Mouse (Mus musculus) embryonic facial prominence, embryonic 14.5 days (tissue): ENCODE measurements around the gene Slit1. TPM values are rescaled to one million over a fixed set of nuclear protein-coding genes. Genes with fewer than 3 reads are reported as not detected.

Source experiments
- ATAC-seq: fragments of 200-750 bp; cut with Nextera tagmentation; 2 replicates; pipeline ENCODE4 v1.8.0; 2017; ENCODE audit warnings: low read depth, moderate number of reproducible peaks, moderate TSS enrichment
- DNase-seq: peaks from one replicate; pipeline ENCODE4 v3.0.0-alpha.2; 2015; ENCODE audit warnings: low spot score
- H3K27ac ChIP-seq: fragments of 300-500 bp; sonication (generic); replicated peaks from 2 replicates; pipeline ENCODE4 v1.5.1; 2014; ENCODE audit warnings: low read depth, mild to moderate bottlenecking, low read length, moderate library complexity
- H3K27me3 ChIP-seq: fragments of 300-500 bp; sonication (generic); replicated peaks from 2 replicates; pipeline ENCODE4 v1.6.1; 2014; ENCODE audit warnings: low read length; ENCODE audit not compliant: control insufficient read depth, insufficient read depth
- H3K36me3 ChIP-seq: fragments of 300-500 bp; sonication (generic); 2 replicates; pipeline ENCODE4 v1.6.1; 2014; ENCODE audit warnings: low read length, mixed read lengths; ENCODE audit not compliant: control insufficient read depth, insufficient read depth
- H3K4me1 ChIP-seq: fragments of 300-500 bp; sonication (generic); 2 replicates; pipeline ENCODE4 v1.6.1; 2014; ENCODE audit warnings: antibody characterized with exemption, low read length; ENCODE audit not compliant: control insufficient read depth, insufficient read depth
- H3K4me2 ChIP-seq: fragments of 300-500 bp; sonication (generic); 2 replicates; pipeline ENCODE4 v1.6.1; 2014; ENCODE audit warnings: low read depth, mild to moderate bottlenecking, low read length, moderate library complexity, mixed read lengths
- H3K4me3 ChIP-seq: fragments of 300-500 bp; sonication (generic); 2 replicates; pipeline ENCODE4 v1.5.1; 2014; ENCODE audit warnings: low read depth, mild to moderate bottlenecking, low read length
- H3K9ac ChIP-seq: fragments of 300-500 bp; sonication (generic); 2 replicates; pipeline ENCODE4 v1.6.1; 2014; ENCODE audit warnings: low read depth, mild to moderate bottlenecking, low read length, moderate library complexity, mixed read lengths
- H3K9me3 ChIP-seq: fragments of 300-500 bp; sonication (generic); 2 replicates; pipeline ENCODE4 v1.6.1; 2016; ENCODE audit warnings: low read length; ENCODE audit not compliant: control insufficient read depth
- WGBS: fragments of 180-500 bp; shearing (Covaris S2); extraction: QIAGEN DNeasy Blood & Tissue Kit; methylation state at CpG from one replicate; pipeline ENCODE4 v1.1.7; 2014; 5-methylcytosine and 5-hydroxymethylcytosine counted together
- polyA plus RNA-seq: library from polyadenylated mRNA; unstranded; fragments of >200 nt; fragmentation: Nextera tagmentation; extraction: Ambion mirVana; gene quantifications from 2 replicates; pipeline ENCODE4 v1.2.1, GENCODE M21; 2014

The Slit1 gene
- 1.3 and 1.7 TPM in 2 replicates for polyA plus RNA-seq

GRCm38 (mm10) chr19:41743396-41743795 lies at the start of gene Slit1:
Slit1 (minus strand) TSS chr19:41743665.
- peak; percentile 48; the same call in 1 of the 2 replicates for ATAC-seq
- peaks cover 62% of the 10 kb centered on the region for H3K27me3 ChIP-seq
- peak within 1 kb of the TSS; percentile 54 for H3K9ac ChIP-seq

GRCm38 (mm10) chr19:41792934-41793486 lies 49.5 kb upstream of the Slit1 start:
- no peak overlapping the region for H3K4me3 ChIP-seq
- H3K27ac ChIP-seq = no peak overlapping the region
- H3K4me2 ChIP-seq = no peak overlapping the region
- H3K9me3 ChIP-seq = no peaks in the 10 kb centered on the region
- ATAC-seq = no peak
- 81% methylated on average over 1 of the region's 1 CpGs for WGBS
- no peak overlapping the region for H3K9ac ChIP-seq
- no peaks in the 10 kb centered on the region for H3K36me3 ChIP-seq
- H3K27me3 ChIP-seq = no peaks in the 10 kb centered on the region
- peaks cover 12% of the 10 kb centered on the region for H3K4me1 ChIP-seq
- DNase-seq = no peak

More at GRCm38 (mm10) chr19:41743396-41743795, at the start of gene Slit1:
- H3K4me2 ChIP-seq = peak within 1 kb of the TSS; percentile 90
- peak; percentile 26 for DNase-seq
- H3K4me3 ChIP-seq = peak within 1 kb of the TSS; percentile 46
- no peaks in the 10 kb centered on the region for H3K9me3 ChIP-seq
- under 1% methylated on average over 16 of the region's 44 CpGs for whole genome bisulfite sequencing
- 0 out of 2 replicates have a peak, but pooled peaks cover 10% of the 10 kb centered on the region for H3K4me1 ChIP-seq
- H3K36me3 ChIP-seq = no peaks in the 10 kb centered on the region
- H3K27ac ChIP-seq = no peak within 1 kb of the TSS

GRCm38 (mm10) chr19:41791384-41791783 lies 47.9 kb upstream of the Slit1 start:
- Histone ChIP-seq H3K4me2 (no peak overlapping the region), H3K4me1 (peaks cover 5% of the 10 kb centered on the region; the same call in 1 of the 2 replicates), H3K36me3 (peaks cover 10% of the 10 kb centered on the region), H3K9ac (no peak overlapping the region), H3K27ac (no peak overlapping the region), H3K4me3 (no peak overlapping the region), H3K9me3 (no peaks in the 10 kb centered on the region), H3K27me3 (no peaks in the 10 kb centered on the region)
- 91% methylated on average over 2 of the region's 2 CpGs for WGBS
- DNase-seq (no peak), ATAC-seq (no peak)

GRCm38 (mm10) chr19:41789110-41789961 lies 45.9 kb upstream of the Slit1 start:
- ATAC-seq = peak; percentile 50
- Histone ChIP-seq H3K27ac (no peak overlapping the region), H3K27me3 (no peaks in the 10 kb centered on the region), H3K9me3 (no peaks in the 10 kb centered on the region), H3K4me3 (no peak overlapping the region), H3K4me2 (no peak overlapping the region), H3K36me3 (peaks cover 27% of the 10 kb centered on the region), H3K9ac (no peak overlapping the region), H3K4me1 (no peaks in the 10 kb centered on the region)
- DNase-seq = peak; percentile 77
- 67% methylated on average over 10 of the region's 10 CpGs for WGBS

GRCm38 (mm10) chr19:41786896-41787295 lies 43.4 kb upstream of the Slit1 start:
- Histone ChIP-seq H3K9ac (no peak overlapping the region), H3K27me3 (no peaks in the 10 kb centered on the region), H3K4me1 (no peaks in the 10 kb centered on the region), H3K9me3 (no peaks in the 10 kb centered on the region), H3K4me2 (no peak overlapping the region), H3K4me3 (no peak overlapping the region), H3K27ac (no peak overlapping the region), H3K36me3 (peaks cover 45% of the 10 kb centered on the region)
- ATAC-seq (no peak), DNase-seq (no peak)
- WGBS = 100% methylated on average over 1 of the region's 1 CpGs

GRCm38 (mm10) chr19:41777514-41777913 lies 34.0 kb upstream of the Slit1 start:
- H3K27me3 ChIP-seq = no peaks in the 10 kb centered on the region
- H3K9me3 ChIP-seq = no peaks in the 10 kb centered on the region
- no peak overlapping the region for H3K4me2 ChIP-seq
- no peaks in the 10 kb centered on the region for H3K4me1 ChIP-seq
- WGBS = 91% methylated on average over 6 of the region's 6 CpGs
- DNase-seq = no peak
- peaks cover 69% of the 10 kb centered on the region for H3K36me3 ChIP-seq
- no peak overlapping the region for H3K9ac ChIP-seq
- no peak overlapping the region for H3K4me3 ChIP-seq
- ATAC-seq = no peak
- no peak overlapping the region for H3K27ac ChIP-seq

- Histone ChIP-seq H3K9ac (no peak overlapping the region), H3K9me3 (no peaks in the 10 kb centered on the region), H3K27ac (no peak overlapping the region), H3K4me1 (no peaks in the 10 kb centered on the region), H3K36me3 (peaks cover 34% of the 10 kb centered on the region), H3K4me2 (no peak overlapping the region), H3K4me3 (no peak overlapping the region), H3K27me3 (no peaks in the 10 kb centered on the region)
- WGBS = 92% methylated on average over 7 of the region's 7 CpGs
- ATAC-seq (no peak), DNase-seq (no peak)
Observed at GRCm38 (mm10) chr19:41768711-41769110, 25.2 kb upstream of the Slit1 start.

- peak; percentile 85 for ATAC-seq
- Histone ChIP-seq H3K4me2 (no peak overlapping the region), H3K4me1 (no peaks in the 10 kb centered on the region), H3K27me3 (no peaks in the 10 kb centered on the region), H3K9ac (no peak overlapping the region), H3K27ac (no peak overlapping the region), H3K4me3 (no peak overlapping the region), H3K9me3 (no peaks in the 10 kb centered on the region), H3K36me3 (peaks cover 18% of the 10 kb centered on the region)
- WGBS = 47% methylated on average over 5 of the region's 5 CpGs
- DNase-seq = peak; percentile 53
Observed at GRCm38 (mm10) chr19:41766628-41767027, 23.2 kb upstream of the Slit1 start.
